Mouse (Mus musculus): ENCODE data around the gene Mlec. TPM values are rescaled to one million over a fixed set of nuclear protein-coding genes. Genes with fewer than 3 reads are reported as not detected.

The Mlec gene
- polyA plus RNA-seq, 1 experiment from 2014 or later: 71.6 TPM

- WGBS: 16% methylated on average over 7 of the region's 7 CpGs
- Histone ChIP-seq H3K4me2 (ENCODE audit: low read length) (peak overlapping the region; percentile 100), H3K27ac (ENCODE audit: low read depth) (no peak overlapping the region), H3K9ac (ENCODE audit: low read length) (no peak overlapping the region), H3K9me3 (ENCODE audit: control insufficient read depth, low read length) (no peaks in the 10 kb centered on the region), H3K36me3 (ENCODE audit: control insufficient read depth, insufficient read depth, low read length) (no peaks in the 10 kb centered on the region), H3K4me1 (replicated peaks; ENCODE audit: control insufficient read depth, insufficient read depth, low read length) (peaks cover 7% of the 10 kb centered on the region), H3K27me3 (replicated peaks; ENCODE audit: control insufficient read depth, insufficient read depth, low read length) (peaks cover 60% of the 10 kb centered on the region), H3K4me3 (ENCODE audit: low read depth, low read length) (peak overlapping the region; percentile 52)
- no peak for ATAC-seq (replicated peaks; ENCODE audit: low FRiP score, low TSS enrichment, low read depth)
- no peak for DNase-seq (ENCODE audit: low spot score)
These were observed 34.8 kb upstream of the Mlec start for GRCm38 (mm10) chr5:115192828-115193195.

DNA sequence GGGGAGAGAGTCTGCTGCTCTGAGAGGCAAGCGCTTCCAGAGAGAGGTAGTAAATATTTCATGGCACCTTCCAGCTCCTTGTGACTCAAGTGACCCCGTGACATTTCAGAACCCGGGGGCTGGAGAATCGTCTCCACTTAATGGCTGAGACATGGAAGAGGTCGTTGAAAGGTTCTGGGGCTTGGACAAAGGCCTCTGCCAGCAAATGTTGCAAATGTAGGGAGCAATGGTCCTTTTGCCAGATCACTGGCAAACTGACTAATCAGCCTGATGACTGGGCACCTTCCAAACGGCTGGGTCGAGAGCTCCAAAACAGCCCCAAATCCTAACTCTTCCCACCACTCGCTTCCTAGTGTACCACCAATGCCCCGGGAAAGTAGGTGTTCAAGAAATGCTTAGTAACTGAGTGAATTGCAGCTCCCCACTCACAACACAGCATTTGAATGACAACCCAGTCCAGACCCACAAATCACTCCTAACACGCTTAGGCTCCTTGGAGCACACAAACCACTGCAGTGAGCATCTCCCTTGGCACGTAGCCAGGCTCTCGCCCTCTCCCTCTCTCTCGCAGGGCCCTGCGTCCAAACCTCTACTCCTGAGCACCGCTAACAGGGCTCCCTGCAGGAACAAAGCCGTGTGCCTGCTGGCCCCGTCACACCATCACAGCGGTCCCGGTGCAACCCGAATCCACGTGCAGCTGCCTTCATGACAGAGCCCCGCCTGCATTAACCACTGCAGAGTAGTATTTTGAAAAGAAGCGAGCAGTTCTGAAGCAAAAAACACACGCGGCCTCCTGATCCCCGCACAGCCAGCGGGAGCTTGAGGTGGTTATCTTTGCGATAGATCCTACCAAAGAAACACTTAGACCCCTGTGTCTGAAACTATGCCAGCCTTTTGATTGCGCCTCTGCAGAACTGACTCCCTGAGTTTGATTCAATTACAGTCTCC, 34.2 kb upstream of the Mlec start:
- no peaks in the 10 kb centered on the region for H3K36me3 ChIP-seq (ENCODE audit: control insufficient read depth, insufficient read depth, low read length)
- H3K4me3 ChIP-seq (ENCODE audit: low read depth, low read length): no peak overlapping the region
- WGBS: 9% methylated on average over 29 of the region's 29 CpGs
- peaks cover 63% of the 10 kb centered on the region for H3K27me3 ChIP-seq (replicated peaks; ENCODE audit: control insufficient read depth, insufficient read depth, low read length)
- ATAC-seq (replicated peaks; ENCODE audit: low FRiP score, low TSS enrichment, low read depth): no peak
- peaks cover 12% of the 10 kb centered on the region for H3K4me1 ChIP-seq (replicated peaks; ENCODE audit: control insufficient read depth, insufficient read depth, low read length)
- H3K9me3 ChIP-seq (ENCODE audit: control insufficient read depth, low read length): no peaks in the 10 kb centered on the region
- no peak overlapping the region for H3K9ac ChIP-seq (ENCODE audit: low read length)
- peak overlapping the region; percentile 7; the same call in 1 of the 2 replicates for H3K4me2 ChIP-seq (ENCODE audit: low read length)
- no peak overlapping the region for H3K27ac ChIP-seq (ENCODE audit: low read depth)
- DNase-seq (ENCODE audit: low spot score): no peak

DNA sequence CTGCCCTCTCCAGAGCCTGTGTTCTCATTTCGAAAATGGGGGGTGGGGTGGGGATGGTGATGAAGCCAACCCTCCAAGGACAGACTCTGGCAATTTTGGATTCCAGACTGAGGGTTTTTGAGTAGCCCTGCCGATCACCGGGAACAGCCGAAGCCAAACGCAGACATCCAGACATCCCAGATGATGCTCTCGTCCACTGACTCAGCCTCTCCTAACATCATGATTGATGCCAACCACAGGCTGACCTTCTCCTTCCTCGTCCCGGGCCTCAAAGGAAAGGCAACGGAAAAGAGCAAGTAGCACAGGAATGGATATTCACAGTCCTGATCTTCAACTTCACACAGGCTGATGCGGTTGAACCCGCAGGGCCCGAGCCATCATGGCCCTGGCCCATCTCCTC, 32.1 kb upstream of the Mlec start:
- Histone ChIP-seq H3K9me3 (ENCODE audit: control insufficient read depth, low read length) (no peaks in the 10 kb centered on the region), H3K4me1 (replicated peaks; ENCODE audit: control insufficient read depth, insufficient read depth, low read length) (peaks cover 12% of the 10 kb centered on the region), H3K27ac (ENCODE audit: low read depth) (no peak overlapping the region), H3K4me2 (ENCODE audit: low read length) (no peak overlapping the region), H3K36me3 (ENCODE audit: control insufficient read depth, insufficient read depth, low read length) (no peaks in the 10 kb centered on the region), H3K27me3 (replicated peaks; ENCODE audit: control insufficient read depth, insufficient read depth, low read length) (peaks cover 57% of the 10 kb centered on the region), H3K4me3 (ENCODE audit: low read depth, low read length) (no peak overlapping the region), H3K9ac (ENCODE audit: low read length) (no peak overlapping the region)
- DNase-seq (ENCODE audit: low spot score): no peak
- no peak for ATAC-seq (replicated peaks; ENCODE audit: low FRiP score, low TSS enrichment, low read depth)
- 60% methylated on average over 12 of the region's 12 CpGs for WGBS

- Histone ChIP-seq H3K36me3 (ENCODE audit: control insufficient read depth, insufficient read depth, low read length) (no peaks in the 10 kb centered on the region), H3K9me3 (ENCODE audit: control insufficient read depth, low read length) (no peaks in the 10 kb centered on the region), H3K4me3 (ENCODE audit: low read depth, low read length) (no peak overlapping the region), H3K9ac (ENCODE audit: low read length) (no peak overlapping the region), H3K27me3 (replicated peaks; ENCODE audit: control insufficient read depth, insufficient read depth, low read length) (peaks cover 46% of the 10 kb centered on the region), H3K4me2 (ENCODE audit: low read length) (no peak overlapping the region), H3K27ac (ENCODE audit: low read depth) (no peak overlapping the region), H3K4me1 (replicated peaks; ENCODE audit: control insufficient read depth, insufficient read depth, low read length) (peaks cover 17% of the 10 kb centered on the region)
- 51% methylated on average over 5 of the region's 5 CpGs for WGBS
- ATAC-seq (replicated peaks; ENCODE audit: low FRiP score, low TSS enrichment, low read depth) (no peak), DNase-seq (ENCODE audit: low spot score) (no peak)
These were observed 30.8 kb upstream of the Mlec start for GRCm38 (mm10) chr5:115188824-115189223.

DNA sequence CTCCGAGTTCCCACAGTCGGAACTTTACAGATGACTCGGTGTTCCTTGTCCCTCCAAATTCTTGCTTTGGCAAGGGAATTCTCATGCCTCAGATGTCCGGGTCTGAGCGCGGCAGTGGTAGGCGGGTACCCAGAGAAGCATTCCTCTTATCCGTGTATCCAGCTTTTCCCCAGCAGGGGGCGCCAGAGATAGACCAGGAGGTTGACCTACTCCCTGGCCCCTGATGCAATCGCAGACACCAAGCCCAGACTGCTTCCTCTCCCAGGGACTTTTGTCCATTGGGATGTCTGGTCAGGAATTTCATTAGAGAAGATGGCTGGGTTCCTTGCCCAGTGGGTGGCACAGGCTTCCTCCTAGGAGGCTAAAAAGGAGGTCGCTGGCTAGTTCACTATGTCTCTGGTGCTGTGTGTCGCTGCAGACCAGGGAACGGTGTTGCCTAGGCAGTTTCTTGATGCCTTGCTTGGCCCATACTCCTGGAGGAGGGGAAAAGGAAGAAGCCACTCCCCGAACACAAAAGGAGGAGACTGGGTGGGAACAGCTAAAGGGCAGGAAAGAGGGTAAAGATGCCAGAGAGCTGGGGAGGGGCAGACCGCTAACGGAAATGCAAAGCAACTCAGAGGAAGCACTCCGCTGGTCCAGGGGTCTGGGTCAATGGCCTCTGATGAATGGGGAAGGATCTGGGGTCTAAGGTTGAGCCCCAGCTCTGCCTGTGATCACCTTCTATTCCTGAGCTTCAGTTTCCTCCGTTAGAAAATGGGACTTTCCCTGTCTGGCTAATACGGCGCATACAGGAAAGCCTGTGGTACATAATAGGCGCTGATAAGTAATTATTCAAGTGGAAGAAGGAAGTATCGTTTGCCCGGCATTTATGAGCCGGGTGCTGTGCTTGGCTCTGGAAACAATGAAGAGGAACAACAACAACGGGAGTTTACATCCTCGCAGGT, 29.5 kb upstream of the Mlec start:
- DNase-seq (ENCODE audit: low spot score) (peak; percentile 95), ATAC-seq (replicated peaks; ENCODE audit: low FRiP score, low TSS enrichment, low read depth) (peak; percentile 79)
- H3K4me2 ChIP-seq (ENCODE audit: low read length): peak overlapping the region; percentile 31
- no peaks in the 10 kb centered on the region for H3K9me3 ChIP-seq (ENCODE audit: control insufficient read depth, low read length)
- no peak overlapping the region for H3K4me3 ChIP-seq (ENCODE audit: low read depth, low read length)
- H3K9ac ChIP-seq (ENCODE audit: low read length): no peak overlapping the region
- no peaks in the 10 kb centered on the region for H3K36me3 ChIP-seq (ENCODE audit: control insufficient read depth, insufficient read depth, low read length)
- H3K4me1 ChIP-seq (replicated peaks; ENCODE audit: control insufficient read depth, insufficient read depth, low read length): peaks cover 10% of the 10 kb centered on the region; the same call in 1 of the 2 replicates
- H3K27ac ChIP-seq (ENCODE audit: low read depth): no peak overlapping the region; the same call in 1 of the 2 replicates
- H3K27me3 ChIP-seq (replicated peaks; ENCODE audit: control insufficient read depth, insufficient read depth, low read length): peaks cover 32% of the 10 kb centered on the region
- WGBS: 25% methylated on average over 26 of the region's 26 CpGs

GRCm38 (mm10) chr5:115186371-115187073, 28.5 kb upstream of the Mlec start:
- Histone ChIP-seq H3K27me3 (replicated peaks; ENCODE audit: control insufficient read depth, insufficient read depth, low read length) (peaks cover 23% of the 10 kb centered on the region), H3K9me3 (ENCODE audit: control insufficient read depth, low read length) (no peaks in the 10 kb centered on the region), H3K9ac (ENCODE audit: low read length) (no peak overlapping the region), H3K4me1 (replicated peaks; ENCODE audit: control insufficient read depth, insufficient read depth, low read length) (peaks cover 19% of the 10 kb centered on the region), H3K4me2 (ENCODE audit: low read length) (peak overlapping the region; percentile 31; the same call in 1 of the 2 replicates), H3K4me3 (ENCODE audit: low read depth, low read length) (no peak overlapping the region), H3K27ac (ENCODE audit: low read depth) (no peak overlapping the region), H3K36me3 (ENCODE audit: control insufficient read depth, insufficient read depth, low read length) (no peaks in the 10 kb centered on the region)
- WGBS: 42% methylated on average over 17 of the region's 17 CpGs
- DNase-seq (ENCODE audit: low spot score): no peak
- ATAC-seq (replicated peaks; ENCODE audit: low FRiP score, low TSS enrichment, low read depth): no peak

GRCm38 (mm10) chr5:115184726-115185125, 26.7 kb upstream of the Mlec start:
- Histone ChIP-seq H3K4me3 (ENCODE audit: low read depth, low read length) (no peak overlapping the region), H3K4me2 (ENCODE audit: low read length) (peak overlapping the region; percentile 40), H3K36me3 (ENCODE audit: control insufficient read depth, insufficient read depth, low read length) (no peaks in the 10 kb centered on the region), H3K9ac (ENCODE audit: low read length) (no peak overlapping the region), H3K27me3 (replicated peaks; ENCODE audit: control insufficient read depth, insufficient read depth, low read length) (0 out of 2 replicates have a peak, but pooled peaks cover 7% of the 10 kb centered on the region), H3K9me3 (ENCODE audit: control insufficient read depth, low read length) (no peaks in the 10 kb centered on the region), H3K27ac (ENCODE audit: low read depth) (no peak overlapping the region), H3K4me1 (replicated peaks; ENCODE audit: control insufficient read depth, insufficient read depth, low read length) (peaks cover 23% of the 10 kb centered on the region)
- DNase-seq (ENCODE audit: low spot score) (peak; percentile 72), ATAC-seq (replicated peaks; ENCODE audit: low FRiP score, low TSS enrichment, low read depth) (no peak)
- WGBS: 16% methylated on average over 11 of the region's 15 CpGs

DNA sequence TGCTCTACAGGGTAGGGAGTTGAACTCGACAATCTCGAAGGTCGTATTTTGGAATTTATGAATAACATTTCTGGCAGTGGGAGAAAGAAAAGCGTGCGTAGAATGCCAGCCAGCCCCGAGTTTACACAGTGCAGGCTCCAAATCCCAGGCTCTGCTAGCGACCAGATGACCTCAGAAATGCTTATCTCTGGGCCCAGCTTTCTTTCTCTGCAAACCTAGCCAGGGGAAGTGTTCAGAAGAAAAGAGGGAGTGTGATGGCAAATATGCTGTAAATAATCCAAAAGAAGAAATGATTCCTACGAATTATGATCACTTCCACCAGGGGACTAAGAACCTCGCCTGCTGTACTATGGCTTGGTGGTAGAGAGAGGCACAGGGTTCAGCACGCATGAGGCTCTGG, 25.5 kb upstream of the Mlec start:
- no peak overlapping the region for H3K4me3 ChIP-seq (ENCODE audit: low read depth, low read length)
- WGBS: 42% methylated on average over 10 of the region's 10 CpGs
- no peak overlapping the region for H3K9ac ChIP-seq (ENCODE audit: low read length)
- DNase-seq (ENCODE audit: low spot score) (no peak), ATAC-seq (replicated peaks; ENCODE audit: low FRiP score, low TSS enrichment, low read depth) (no peak)
- H3K36me3 ChIP-seq (ENCODE audit: control insufficient read depth, insufficient read depth, low read length): no peaks in the 10 kb centered on the region
- H3K27me3 ChIP-seq (replicated peaks; ENCODE audit: control insufficient read depth, insufficient read depth, low read length): 0 out of 2 replicates have a peak, but pooled peaks cover 3% of the 10 kb centered on the region
- H3K4me2 ChIP-seq (ENCODE audit: low read length): no peak overlapping the region
- H3K9me3 ChIP-seq (ENCODE audit: control insufficient read depth, low read length): no peaks in the 10 kb centered on the region
- peaks cover 23% of the 10 kb centered on the region for H3K4me1 ChIP-seq (replicated peaks; ENCODE audit: control insufficient read depth, insufficient read depth, low read length)
- no peak overlapping the region for H3K27ac ChIP-seq (ENCODE audit: low read depth)

All from intestine, embryonic 14.5 days (tissue).